Mouse (Mus musculus): ENCODE measurements around the gene Aass.

Aass gene

GRCm38 (mm10) chr6:23079991-23080680, 52.6 kb downstream of the Aass start:
- in situ Hi-C loops (cut with MboI; ENCODE audit: low pct_unique_long_range_greater_than_20kb in 1 of 2, low sequenced_read_pairs in 2 of 2, unreplicated experiment in 1 of 2), result no loop called here

GRCm38 (mm10) chr6:23078273-23078672, 54.5 kb downstream of the Aass start:
- in situ Hi-C loops (cut with MboI; ENCODE audit: low pct_unique_long_range_greater_than_20kb in 1 of 2, low sequenced_read_pairs in 2 of 2, unreplicated experiment in 1 of 2), result no loop called here

GRCm38 (mm10) chr6:23076060-23076459, 56.7 kb downstream of the Aass start:
- in situ Hi-C loops (cut with MboI; ENCODE audit: low pct_unique_long_range_greater_than_20kb in 1 of 2, low sequenced_read_pairs in 2 of 2, unreplicated experiment in 1 of 2), result no loop called here

GRCm38 (mm10) chr6:23055734-23056133, 77.1 kb downstream of the Aass start:
- in situ Hi-C loops (cut with MboI; ENCODE audit: low pct_unique_long_range_greater_than_20kb in 1 of 2, low sequenced_read_pairs in 2 of 2, unreplicated experiment in 1 of 2), result no loop called here

GRCm38 (mm10) chr6:23048836-23049235, 84.0 kb downstream of the Aass start:
- in situ Hi-C loops (cut with MboI; ENCODE audit: low pct_unique_long_range_greater_than_20kb in 1 of 2, low sequenced_read_pairs in 2 of 2, unreplicated experiment in 1 of 2), result no loop called here

- in situ Hi-C loops (cut with MboI; ENCODE audit: low pct_unique_long_range_greater_than_20kb in 1 of 2, low sequenced_read_pairs in 2 of 2, unreplicated experiment in 1 of 2), result no loop called here
Observed at GRCm38 (mm10) chr6:23028251-23028650, 104.5 kb downstream of the Aass start.

Measured in mouse embryonic stem cell (cell line).